Mouse (Mus musculus): ENCODE measurements around the gene Dgkd. TPM values are rescaled to one million over a fixed set of nuclear protein-coding genes. Genes with fewer than 3 reads are reported as not detected.

The Dgkd gene
- polyA plus RNA-seq, 1 experiment from 2014 or later, result 31.7 TPM

GRCm38 (mm10) chr1:87891634-87892033 lies 38.5 kb downstream of the Dgkd start:
- DNase-seq (ENCODE audit: low spot score) (no peak), ATAC-seq (no peak)
- WGBS, result 89% methylated on average over 4 of the region's 4 CpGs
- no peaks in the 10 kb centered on the region for H3K27me3 ChIP-seq (replicated peaks; ENCODE audit: control insufficient read depth, insufficient read depth, low read length)
- no peak overlapping the region for H3K4me2 ChIP-seq (ENCODE audit: low read length)
- no peak overlapping the region for H3K9ac ChIP-seq (ENCODE audit: low read length)
- H3K27ac ChIP-seq (ENCODE audit: low read depth, low read length), result no peak overlapping the region
- no peaks in the 10 kb centered on the region for H3K9me3 ChIP-seq (replicated peaks; ENCODE audit: control insufficient read depth, low read length)
- no peaks in the 10 kb centered on the region for H3K4me1 ChIP-seq (ENCODE audit: control insufficient read depth, insufficient read depth, low read length)
- H3K36me3 ChIP-seq (ENCODE audit: control insufficient read depth, insufficient read depth, low read length), result no peaks in the 10 kb centered on the region
- no peak overlapping the region for H3K4me3 ChIP-seq (ENCODE audit: low read depth, low read length)

GRCm38 (mm10) chr1:87892499-87892898 lies 39.4 kb downstream of the Dgkd start:
- Histone ChIP-seq H3K9me3 (replicated peaks; ENCODE audit: control insufficient read depth, low read length) (no peaks in the 10 kb centered on the region), H3K36me3 (ENCODE audit: control insufficient read depth, insufficient read depth, low read length) (no peaks in the 10 kb centered on the region), H3K27ac (ENCODE audit: low read depth, low read length) (no peak overlapping the region), H3K4me2 (ENCODE audit: low read length) (no peak overlapping the region), H3K9ac (ENCODE audit: low read length) (no peak overlapping the region), H3K27me3 (replicated peaks; ENCODE audit: control insufficient read depth, insufficient read depth, low read length) (no peaks in the 10 kb centered on the region), H3K4me1 (ENCODE audit: control insufficient read depth, insufficient read depth, low read length) (no peaks in the 10 kb centered on the region), H3K4me3 (ENCODE audit: low read depth, low read length) (no peak overlapping the region)
- DNase-seq (ENCODE audit: low spot score) (no peak), ATAC-seq (no peak)
- 34% methylated on average over 2 of the region's 2 CpGs for WGBS

GRCm38 (mm10) chr1:87893414-87893813 lies 40.3 kb downstream of the Dgkd start:
- DNase-seq (ENCODE audit: low spot score) (no peak), ATAC-seq (no peak)
- WGBS, result 94% methylated on average over 4 of the region's 4 CpGs

DNA sequence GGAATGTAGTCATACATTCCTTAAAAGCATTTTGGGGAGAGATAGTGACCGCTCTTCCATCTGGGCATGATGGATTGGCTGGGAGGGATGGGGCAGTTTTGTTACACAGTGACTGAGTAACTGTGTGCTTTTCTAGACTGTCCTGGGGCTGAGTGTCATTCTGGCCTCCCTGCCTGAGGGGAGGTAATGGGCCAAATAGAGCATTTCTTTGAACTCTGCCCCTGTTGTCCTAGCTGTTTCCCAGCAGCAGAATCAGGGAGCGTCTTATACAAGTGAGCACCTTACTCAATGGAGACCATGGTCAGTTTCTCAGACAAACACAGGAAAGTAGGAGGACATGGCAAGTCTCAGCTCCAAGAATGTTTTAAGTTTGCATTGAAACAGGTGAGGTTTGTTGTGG lies 43.8 kb downstream of the Dgkd start:
- Histone ChIP-seq H3K9ac (ENCODE audit: low read length) (no peak overlapping the region), H3K27ac (ENCODE audit: low read depth, low read length) (no peak overlapping the region), H3K4me2 (ENCODE audit: low read length) (no peak overlapping the region), H3K27me3 (replicated peaks; ENCODE audit: control insufficient read depth, insufficient read depth, low read length) (no peaks in the 10 kb centered on the region), H3K9me3 (replicated peaks; ENCODE audit: control insufficient read depth, low read length) (no peaks in the 10 kb centered on the region), H3K36me3 (ENCODE audit: control insufficient read depth, insufficient read depth, low read length) (no peaks in the 10 kb centered on the region), H3K4me1 (ENCODE audit: control insufficient read depth, insufficient read depth, low read length) (no peaks in the 10 kb centered on the region), H3K4me3 (ENCODE audit: low read depth, low read length) (no peak overlapping the region)
- WGBS, result 95% methylated on average over 2 of the region's 2 CpGs
- DNase-seq (ENCODE audit: low spot score), result no peak
- ATAC-seq, result no peak

More at GRCm38 (mm10) chr1:87893414-87893813, 40.3 kb downstream of the Dgkd start:
- Histone ChIP-seq H3K36me3 (ENCODE audit: control insufficient read depth, insufficient read depth, low read length) (no peaks in the 10 kb centered on the region), H3K4me3 (ENCODE audit: low read depth, low read length) (no peak overlapping the region), H3K4me1 (ENCODE audit: control insufficient read depth, insufficient read depth, low read length) (no peaks in the 10 kb centered on the region), H3K9ac (ENCODE audit: low read length) (no peak overlapping the region), H3K27me3 (replicated peaks; ENCODE audit: control insufficient read depth, insufficient read depth, low read length) (no peaks in the 10 kb centered on the region), H3K4me2 (ENCODE audit: low read length) (no peak overlapping the region), H3K27ac (ENCODE audit: low read depth, low read length) (no peak overlapping the region), H3K9me3 (replicated peaks; ENCODE audit: control insufficient read depth, low read length) (no peaks in the 10 kb centered on the region)

- Histone ChIP-seq H3K27ac (ENCODE audit: low read depth, low read length) (no peak overlapping the region), H3K9me3 (replicated peaks; ENCODE audit: control insufficient read depth, low read length) (no peaks in the 10 kb centered on the region), H3K9ac (ENCODE audit: low read length) (no peak overlapping the region), H3K36me3 (ENCODE audit: control insufficient read depth, insufficient read depth, low read length) (no peaks in the 10 kb centered on the region), H3K4me2 (ENCODE audit: low read length) (no peak overlapping the region), H3K27me3 (replicated peaks; ENCODE audit: control insufficient read depth, insufficient read depth, low read length) (no peaks in the 10 kb centered on the region), H3K4me3 (ENCODE audit: low read depth, low read length) (no peak overlapping the region), H3K4me1 (ENCODE audit: control insufficient read depth, insufficient read depth, low read length) (no peaks in the 10 kb centered on the region)
- DNase-seq (ENCODE audit: low spot score) (no peak), ATAC-seq (no peak)
- 95% methylated on average over 2 of the region's 2 CpGs for WGBS
Measured at GRCm38 (mm10) chr1:87899701-87900100, 46.6 kb downstream of the Dgkd start.

GRCm38 (mm10) chr1:87900979-87901378 lies 47.9 kb downstream of the Dgkd start:
- Histone ChIP-seq H3K36me3 (ENCODE audit: control insufficient read depth, insufficient read depth, low read length) (no peaks in the 10 kb centered on the region), H3K27ac (ENCODE audit: low read depth, low read length) (no peak overlapping the region), H3K9me3 (replicated peaks; ENCODE audit: control insufficient read depth, low read length) (no peaks in the 10 kb centered on the region), H3K4me1 (ENCODE audit: control insufficient read depth, insufficient read depth, low read length) (no peaks in the 10 kb centered on the region), H3K4me2 (ENCODE audit: low read length) (no peak overlapping the region), H3K9ac (ENCODE audit: low read length) (no peak overlapping the region), H3K27me3 (replicated peaks; ENCODE audit: control insufficient read depth, insufficient read depth, low read length) (no peaks in the 10 kb centered on the region), H3K4me3 (ENCODE audit: low read depth, low read length) (no peak overlapping the region)
- no peak for ATAC-seq
- WGBS, result 93% methylated on average over 6 of the region's 6 CpGs
- DNase-seq (ENCODE audit: low spot score), result no peak

DNA sequence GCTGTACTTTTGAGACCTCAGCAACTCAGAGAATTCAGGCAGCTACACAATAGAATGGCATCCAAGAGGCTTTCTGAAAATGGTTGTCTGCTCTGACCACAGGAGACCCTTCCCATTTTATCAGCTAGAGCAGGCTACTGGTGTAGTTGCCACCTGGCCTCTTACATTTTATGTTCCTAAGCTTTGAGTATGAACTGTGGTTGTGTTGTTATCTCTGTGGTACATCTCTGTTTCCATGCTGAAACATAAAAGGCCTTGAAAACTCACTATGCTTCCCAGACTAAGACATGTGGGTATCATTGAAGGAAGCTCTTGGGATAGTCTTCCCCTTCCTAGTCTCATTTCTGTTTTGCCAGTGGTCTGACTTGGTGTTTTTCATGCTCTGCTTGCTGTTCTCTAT lies 49.1 kb downstream of the Dgkd start:
- H3K9me3 ChIP-seq (replicated peaks; ENCODE audit: control insufficient read depth, low read length), result no peaks in the 10 kb centered on the region
- H3K9ac ChIP-seq (ENCODE audit: low read length), result no peak overlapping the region
- no peaks in the 10 kb centered on the region for H3K27me3 ChIP-seq (replicated peaks; ENCODE audit: control insufficient read depth, insufficient read depth, low read length)
- DNase-seq (ENCODE audit: low spot score), result no peak
- H3K27ac ChIP-seq (ENCODE audit: low read depth, low read length), result no peak overlapping the region
- no peak for ATAC-seq
- no peaks in the 10 kb centered on the region for H3K4me1 ChIP-seq (ENCODE audit: control insufficient read depth, insufficient read depth, low read length)
- H3K4me3 ChIP-seq (ENCODE audit: low read depth, low read length), result no peak overlapping the region
- no peak overlapping the region for H3K4me2 ChIP-seq (ENCODE audit: low read length)
- no peaks in the 10 kb centered on the region for H3K36me3 ChIP-seq (ENCODE audit: control insufficient read depth, insufficient read depth, low read length)

- no peak overlapping the region for H3K4me3 ChIP-seq (ENCODE audit: low read depth, low read length)
- H3K27me3 ChIP-seq (replicated peaks; ENCODE audit: control insufficient read depth, insufficient read depth, low read length), result no peaks in the 10 kb centered on the region
- no peaks in the 10 kb centered on the region for H3K4me1 ChIP-seq (ENCODE audit: control insufficient read depth, insufficient read depth, low read length)
- 89% methylated on average over 5 of the region's 5 CpGs for whole genome bisulfite sequencing
- no peak overlapping the region for H3K27ac ChIP-seq (ENCODE audit: low read depth, low read length)
- no peaks in the 10 kb centered on the region for H3K9me3 ChIP-seq (replicated peaks; ENCODE audit: control insufficient read depth, low read length)
- no peak overlapping the region for H3K4me2 ChIP-seq (ENCODE audit: low read length)
- DNase-seq (ENCODE audit: low spot score) (no peak), ATAC-seq (no peak)
- H3K36me3 ChIP-seq (ENCODE audit: control insufficient read depth, insufficient read depth, low read length), result peaks cover 6% of the 10 kb centered on the region; the same call in 1 of the 2 replicates
- no peak overlapping the region for H3K9ac ChIP-seq (ENCODE audit: low read length)
Measured at GRCm38 (mm10) chr1:87906361-87906956, 53.4 kb downstream of the Dgkd start.

GRCm38 (mm10) chr1:87908006-87908405 lies 54.9 kb downstream of the Dgkd start:
- H3K27me3 ChIP-seq (replicated peaks; ENCODE audit: control insufficient read depth, insufficient read depth, low read length), result no peaks in the 10 kb centered on the region
- WGBS, result 92% methylated on average over 2 of the region's 2 CpGs
- no peak overlapping the region for H3K4me3 ChIP-seq (ENCODE audit: low read depth, low read length)
- no peaks in the 10 kb centered on the region for H3K4me1 ChIP-seq (ENCODE audit: control insufficient read depth, insufficient read depth, low read length)
- DNase-seq (ENCODE audit: low spot score) (no peak), ATAC-seq (no peak)
- H3K9ac ChIP-seq (ENCODE audit: low read length), result no peak overlapping the region
- no peaks in the 10 kb centered on the region for H3K9me3 ChIP-seq (replicated peaks; ENCODE audit: control insufficient read depth, low read length)
- no peak overlapping the region for H3K4me2 ChIP-seq (ENCODE audit: low read length)
- H3K27ac ChIP-seq (ENCODE audit: low read depth, low read length), result no peak overlapping the region
- peaks cover 6% of the 10 kb centered on the region; the same call in 1 of the 2 replicates for H3K36me3 ChIP-seq (ENCODE audit: control insufficient read depth, insufficient read depth, low read length)
